20 mouse cellular contexts compared by ENCODE assay signal in genomic region chr12:85570158-85570540, GRCm38 (mm10). TPM values are rescaled to one million over a fixed set of nuclear protein-coding genes. Genes with fewer than 3 reads are reported as not detected.
DNase-seq lines count a peak whose midpoint lies in the region; ATAC-seq and TF ChIP-seq lines count a peak whose summit lies in the region.
"Had no signal": no experiment of that assay in that cellular context is flagged by ENCODE, and none has a peak within 500 bp of the region (broad histone marks: within the 10 kb centered on the region; RNA-seq: fewer than 3 reads in every experiment).

No protein-coding gene starts in this region.

- H3K27me3 ChIP-seq in C2C12 (ENCODE audit: control insufficient read depth, insufficient read depth, insufficient read length) = no peaks in the 10 kb centered on the region
- no peaks in the 10 kb centered on the region for H3K27me3 ChIP-seq in stomach, embryonic 14.5 days (ENCODE audit: control insufficient read depth, insufficient read depth, low read length)
- H3K27me3 ChIP-seq: embryonic facial prominence, embryonic 13.5 days; forebrain, embryonic 15.5 days; limb, embryonic 15.5 days; liver, embryonic 15.5 days; midbrain, embryonic 13.5 days had no signal

- peak overlapping the region; percentile 8 for H3ac ChIP-seq in C2C12 (ENCODE audit: control insufficient read depth, insufficient read length, low read depth)

- no peaks in the 10 kb centered on the region for H3K79me2 ChIP-seq in C2C12 (ENCODE audit: control insufficient read depth, insufficient read depth)

- H3K4me1 ChIP-seq in stomach, embryonic 14.5 days (ENCODE audit: control insufficient read depth, insufficient read depth, low read length) = 0 out of 2 replicates have a peak, but pooled peaks cover 4% of the 10 kb centered on the region

- peak overlapping the region; percentile 72; the same call in 1 of the 2 replicates for H3K27ac ChIP-seq in left cerebral cortex, adult 2 months
- H3K27ac ChIP-seq in stomach, embryonic 14.5 days (ENCODE audit: low read length) = no peak overlapping the region
- H3K27ac ChIP-seq: embryonic facial prominence, embryonic 13.5 days; heart, adult 2 months; liver, embryonic 15.5 days; midbrain, embryonic 13.5 days had no signal

- peak; percentile 23; the same call in 1 of the 2 replicates for ATAC-seq in common myeloid progenitor, adult 5-6 weeks (replicated peaks; ENCODE audit: low read depth, poor library complexity, severe bottlenecking)
- ATAC-seq in stomach, embryonic 14.5 days (ENCODE audit: insufficient number of reproducible peaks, insufficient read depth, low FRiP score, low read depth) = 0 out of 2 replicates have a peak, but pooled peaks have one; percentile 21
- ATAC-seq in monocyte, adult 5-6 weeks (replicated peaks; ENCODE audit: insufficient number of reproducible peaks, low FRiP score, low TSS enrichment, poor library complexity, severe bottlenecking) = no peak
- ATAC-seq: forebrain, embryonic 15.5 days; midbrain, embryonic 13.5 days had no signal

- no peak overlapping the region for H3K4me2 ChIP-seq in stomach, embryonic 14.5 days (replicated peaks; ENCODE audit: low read depth, low read length)
- H3K4me2 ChIP-seq: embryonic facial prominence, embryonic 13.5 days; forebrain, embryonic 15.5 days; limb, embryonic 15.5 days; midbrain, embryonic 13.5 days had no signal

- no peak for TF ChIP-seq CTCF in left cerebral cortex, adult 2 months (IDR thresholded peaks at IDR 0.05)
- TF ChIP-seq CTCF in C2C12 (IDR thresholded peaks at IDR 0.05; ENCODE audit: control insufficient read depth, insufficient read depth, insufficient read length) = no peak

- intact Hi-C loops in left cerebral cortex, adult 2 months (cut with DNase I) = loop anchor here (2.0 kb wide), 1 partner anchor 29 kb away; the partner anchor contains the start of gene Jdp2

- H3K9me3 ChIP-seq in stomach, embryonic 14.5 days (ENCODE audit: control insufficient read depth, low read depth, low read length) = no peaks in the 10 kb centered on the region
- H3K9me3 ChIP-seq: embryonic facial prominence, embryonic 13.5 days; forebrain, embryonic 15.5 days; limb, embryonic 15.5 days; liver, embryonic 15.5 days; midbrain, embryonic 13.5 days had no signal

- DNase-seq in left cerebral cortex, adult 2 months (ENCODE audit: extremely low spot score in 1 of 2, low spot score in 2 of 2) = no peak
- no peak for DNase-seq in left cerebral cortex, adult 9 months (ENCODE audit: low spot score in 2 of 2)
- DNase-seq in layer of hippocampus, adult 18-20 months (ENCODE audit: low spot score in 2 of 2) = no peak
- DNase-seq in T-cell, adult 2 months (ENCODE audit: low spot score) = no peak
- DNase-seq: cerebellum, adult 11-12 months; embryo, embryonic 11 days; kidney, adult 18-20 months; kidney, postnatal 4 days; left cerebral cortex, postnatal 4 days; right cerebral cortex, postnatal 4 days had no signal

- H3K9ac ChIP-seq in stomach, embryonic 14.5 days (replicated peaks; ENCODE audit: low read depth, low read length) = no peak overlapping the region
- H3K9ac ChIP-seq: embryonic facial prominence, embryonic 13.5 days; forebrain, embryonic 15.5 days; limb, embryonic 15.5 days; liver, embryonic 15.5 days; midbrain, embryonic 13.5 days had no signal

- no peak overlapping the region for H3K4me3 ChIP-seq in left cerebral cortex, adult 2 months
- H3K4me3 ChIP-seq in C2C12 (ENCODE audit: insufficient read depth, poor library complexity, severe bottlenecking) = no peak overlapping the region
- H3K4me3 ChIP-seq in stomach, embryonic 14.5 days (ENCODE audit: low read depth, low read length) = no peak overlapping the region
- H3K4me3 ChIP-seq: embryonic facial prominence, embryonic 13.5 days; forebrain, embryonic 15.5 days; heart, adult 2 months; limb, embryonic 15.5 days; liver, embryonic 15.5 days; midbrain, embryonic 13.5 days had no signal

- H3K36me3 ChIP-seq in C2C12 (ENCODE audit: control insufficient read depth, insufficient read depth) = no peaks in the 10 kb centered on the region
- H3K36me3 ChIP-seq in stomach, embryonic 14.5 days (ENCODE audit: control insufficient read depth, insufficient read depth, low read length) = no peaks in the 10 kb centered on the region
- H3K36me3 ChIP-seq: embryonic facial prominence, embryonic 13.5 days; forebrain, embryonic 15.5 days; limb, embryonic 15.5 days; liver, embryonic 15.5 days; midbrain, embryonic 13.5 days had no signal

- WGBS in stomach, embryonic 14.5 days = 63% methylated on average over 1 of the region's 1 CpGs

- no peaks in the 10 kb centered on the region for H3K79me3 ChIP-seq in C2C12 (ENCODE audit: low read depth)

TF ChIP-seq in C2C12, 6 proteins besides CTCF, POLR2A, EP300 and RAD21:
- no peak for TF ChIP-seq MYOG (IDR thresholded peaks at IDR 0.05; ENCODE audit: control insufficient read depth, extremely low read depth, insufficient read length)
- no peak for TF ChIP-seq MYOD1 (IDR thresholded peaks at IDR 0.05; ENCODE audit: control insufficient read depth, insufficient read length, low read depth)
- TF ChIP-seq CEBPB (IDR thresholded peaks at IDR 0.05; ENCODE audit: low read depth) = no peak
- no peak for TF ChIP-seq FOSL1 (IDR thresholded peaks at IDR 0.05; ENCODE audit: insufficient read depth, low read length, poor library complexity, severe bottlenecking)
- TF ChIP-seq USF1 (IDR thresholded peaks at IDR 0.05; ENCODE audit: low read depth) = no peak
- TF ChIP-seq MAX (IDR thresholded peaks at IDR 0.05) = no peak

RNA-seq across cellular contexts. Expression of gene Jdp2, which starts 28.7 kb away (rescaled TPM):
- total RNA-seq in left cerebral cortex, adult 2 months (2021) = 10 to 100 TPM; 81.5 to 95.1 TPM
- polyA plus RNA-seq in C2C12 (2012; fragmentation: generic; extraction: Trizol) = 86.8 TPM
- total RNA-seq in common myeloid progenitor, adult 5-6 weeks (2017) = 16.7 and 20.9 TPM in 2 replicates
- polyA plus RNA-seq in stomach, embryonic 14.5 days (2014; fragmentation: Nextera tagmentation; extraction: Ambion mirVana) = 0.98 and 1.4 TPM in 2 replicates
- 10 to 100 TPM; 44.6 to 55.5 TPM for total RNA-seq in layer of hippocampus, adult 18-20 months (2021)
- 28.2 to 43.6 TPM (median 32.9 TPM) in 3 replicates for total RNA-seq in monocyte, adult 5-6 weeks (2017)
